Mouse (Mus musculus): ENCODE data around the gene Rnf38.

- TF ChIP-seq EP300 (IDR thresholded peaks at IDR 0.05; ENCODE audit: low read depth) = no peak
- no peak for TF ChIP-seq CTCF (IDR thresholded peaks at IDR 0.05; ENCODE audit: low read depth)
These were observed 149.6 kb downstream of the Rnf38 start, which contains the start of gene Gne for GRCm38 (mm10) chr4:44083945-44084344.

Data from liver, postnatal 0 days (tissue).